Mouse (Mus musculus) forebrain, embryonic 13.5 days (tissue): Measurements from ENCODE around the gene Trim30b. TPM values are rescaled to one million over a fixed set of nuclear protein-coding genes. Genes with fewer than 3 reads are reported as not detected.
"Not testable (repeated sequence)": the region's sequence is repeated elsewhere in the genome, so short reads cannot be mapped to it uniquely, and the experiment has no call there.

Source experiments
- ATAC-seq: fragments of 200-750 bp; cut with Nextera tagmentation; 2 replicates; pipeline ENCODE4 v1.8.0; 2017
- H3K27ac ChIP-seq: fragments of 300-500 bp; sonication (generic); 2 replicates; pipeline ENCODE4 v1.5.1; 2015; ENCODE audit warnings: inconsistent platforms, mild to moderate bottlenecking, moderate library complexity
- H3K27me3 ChIP-seq: fragments of 300-500 bp; sonication (generic); 2 replicates; pipeline ENCODE4 v1.6.1; 2015; ENCODE audit warnings: mild to moderate bottlenecking, inconsistent platforms
- H3K36me3 ChIP-seq: fragments of 300-500 bp; sonication (generic); 2 replicates; pipeline ENCODE4 v1.6.1; 2015; ENCODE audit warnings: mild to moderate bottlenecking, inconsistent platforms; ENCODE audit not compliant: poor library complexity, severe bottlenecking
- H3K4me1 ChIP-seq: fragments of 300-500 bp; sonication (generic); 2 replicates; pipeline ENCODE4 v1.6.1; 2015; ENCODE audit warnings: inconsistent platforms
- H3K4me2 ChIP-seq: fragments of 300-500 bp; sonication (generic); 2 replicates; pipeline ENCODE4 v1.6.1; 2015; ENCODE audit warnings: inconsistent platforms, mild to moderate bottlenecking, moderate library complexity
- H3K4me3 ChIP-seq: fragments of 300-500 bp; sonication (generic); 2 replicates; pipeline ENCODE4 v1.5.1; 2015; ENCODE audit warnings: mild to moderate bottlenecking, inconsistent platforms
- H3K9ac ChIP-seq: fragments of 300-500 bp; sonication (generic); 2 replicates; pipeline ENCODE4 v1.6.1; 2015; ENCODE audit warnings: mild to moderate bottlenecking, inconsistent platforms
- H3K9me3 ChIP-seq: fragments of 300-500 bp; sonication (generic); replicated peaks from 2 replicates; pipeline ENCODE4 v1.6.1; 2016; ENCODE audit warnings: inconsistent platforms
- WGBS: fragments of 180-500 bp; shearing (Covaris S2); methylation state at CpG from one replicate; pipeline ENCODE4 v1.1.7; 2015; 5-methylcytosine and 5-hydroxymethylcytosine counted together
- polyA plus RNA-seq: library from polyadenylated mRNA; unstranded; fragments of >200 nt; fragmentation: Nextera tagmentation; extraction: Ambion mirVana; gene quantifications from 2 replicates; pipeline ENCODE4 v1.2.1, GENCODE M21; 2015

Trim30b gene
- polyA plus RNA-seq, 1 experiment from 2014 or later = not detected

DNA sequence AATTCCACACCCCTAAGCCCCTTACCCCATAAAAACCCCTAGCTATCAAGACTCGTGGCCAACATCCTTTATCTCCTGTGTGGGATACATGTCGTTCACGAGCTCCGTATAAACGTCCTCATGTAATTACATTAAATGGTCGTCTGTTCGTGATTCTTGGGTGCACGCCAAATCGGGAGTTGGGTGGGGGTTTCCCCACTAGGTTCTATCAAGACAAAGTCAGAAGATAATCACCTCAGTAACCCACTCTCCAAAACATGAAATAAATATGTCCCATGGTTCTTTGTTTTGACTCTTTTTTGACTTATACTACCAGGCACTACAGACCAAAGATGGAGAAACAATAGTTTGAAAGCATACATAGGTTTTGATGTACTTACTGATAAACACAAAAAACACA lies 47.7 kb downstream of the Trim30b start:
- Histone ChIP-seq H3K36me3 (no peaks in the 10 kb centered on the region), H3K4me2 (no peak overlapping the region), H3K9me3 (no peaks in the 10 kb centered on the region), H3K4me3 (no peak overlapping the region), H3K4me1 (no peaks in the 10 kb centered on the region), H3K27ac (no peak overlapping the region), H3K27me3 (no peaks in the 10 kb centered on the region), H3K9ac (no peak overlapping the region)
- WGBS = 80% methylated on average over 9 of the region's 9 CpGs
- no peak for ATAC-seq

DNA sequence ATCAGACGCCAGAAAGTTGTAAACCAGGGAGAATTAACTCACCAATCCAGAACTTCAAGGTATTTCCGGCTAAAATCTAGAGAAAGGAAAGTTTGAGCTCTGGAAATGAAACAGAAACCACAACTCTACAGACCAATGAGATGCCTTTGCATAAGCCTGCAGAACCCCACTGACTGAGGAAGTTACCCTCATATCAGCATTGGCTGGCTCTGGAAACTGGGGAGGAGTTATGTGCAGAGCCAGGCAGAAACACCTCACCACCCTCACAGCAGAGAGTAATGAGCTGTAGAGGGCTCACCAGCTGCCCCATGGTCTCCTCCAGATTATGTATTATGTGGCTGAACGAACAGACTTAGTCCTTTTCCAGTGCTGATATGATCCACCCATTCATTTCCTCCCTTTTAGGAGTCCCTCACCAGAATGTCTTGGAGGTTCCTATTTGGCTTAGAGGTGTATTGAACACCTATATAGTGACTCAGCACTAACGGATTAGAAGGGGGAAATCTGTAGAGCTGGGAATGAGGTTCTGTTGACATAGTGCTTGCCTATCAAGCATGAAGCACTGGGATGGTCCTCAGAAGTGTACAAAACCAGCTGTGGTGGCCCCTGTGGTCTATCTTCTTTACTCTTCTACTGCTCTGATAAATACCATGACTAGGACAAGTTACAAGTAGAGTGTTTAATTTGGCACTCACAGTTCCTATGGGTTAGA lies 54.2 kb downstream of the Trim30b start, which contains the start of gene Trim12a:
Gene Trim12a (minus strand): TSS at position 98 of the 712 bp plus-strand sequence.
- not testable (repeated sequence) for H3K9me3 ChIP-seq, H3K27me3 ChIP-seq, H3K4me1 ChIP-seq, H3K27ac ChIP-seq, H3K9ac ChIP-seq, H3K36me3 ChIP-seq
- peak within 1 kb of the TSS; percentile 22 for H3K4me3 ChIP-seq
- peak within 1 kb of the TSS; percentile 40 for H3K4me2 ChIP-seq
- 30% methylated on average over 4 of the region's 4 CpGs for WGBS
- ATAC-seq = peak; percentile 61; the same call in 1 of the 2 replicates

DNA sequence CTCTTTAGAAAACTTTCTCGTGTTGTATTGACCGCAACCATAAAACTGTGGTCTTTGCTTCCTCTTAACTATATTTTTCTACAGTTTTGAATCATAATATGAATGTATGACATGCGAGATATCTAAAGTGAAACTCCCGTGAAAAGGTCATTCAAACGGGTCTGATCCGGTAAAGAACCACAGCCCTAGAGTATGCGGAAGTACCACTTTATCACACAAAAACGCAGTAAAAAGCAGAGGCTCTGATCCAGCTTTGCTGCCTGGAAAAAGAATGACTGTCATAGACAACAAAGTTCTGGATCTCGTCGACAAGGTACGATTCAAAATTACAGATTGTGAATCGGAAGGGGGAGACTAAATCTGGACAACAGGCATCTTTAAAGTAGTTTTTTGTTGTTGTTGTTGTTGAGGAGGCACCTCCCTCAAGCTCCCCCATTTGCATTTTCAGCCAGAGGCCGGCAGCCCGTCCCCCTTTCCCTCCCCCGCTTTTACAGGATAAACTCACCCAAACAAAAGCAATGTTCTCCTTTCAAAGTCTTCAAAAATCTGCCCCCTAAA lies 54.8 kb downstream of the Trim30b start:
- no peaks in the 10 kb centered on the region for H3K27me3 ChIP-seq
- WGBS = 14% methylated on average over 15 of the region's 15 CpGs

More for the DNA sequence above, 54.8 kb downstream of the Trim30b start:
- ATAC-seq = no peak
- peak overlapping the region; percentile 40 for H3K4me2 ChIP-seq
- H3K36me3 ChIP-seq = no peaks in the 10 kb centered on the region
- no peaks in the 10 kb centered on the region for H3K4me1 ChIP-seq
- H3K27ac ChIP-seq = no peak overlapping the region
- H3K9me3 ChIP-seq = no peaks in the 10 kb centered on the region
- H3K4me3 ChIP-seq = peak overlapping the region; percentile 22
- no peak overlapping the region for H3K9ac ChIP-seq

Other genes starting within 250 kb of the Trim30b start
- gene Ubqln5, start 240.1 kb downstream of the Trim30b start, polyA plus RNA-seq = not detected in 2 replicates
- not detected in 2 replicates for gene Olfr643, start 232.5 kb downstream of the Trim30b start, polyA plus RNA-seq
- not detected in 2 replicates for gene Ubqln3, start 226.6 kb downstream of the Trim30b start, polyA plus RNA-seq
- gene Ubqlnl, start 219.3 kb downstream of the Trim30b start, polyA plus RNA-seq = not detected in 2 replicates
- gene Olfm5, start 205.1 kb downstream of the Trim30b start, polyA plus RNA-seq = not detected in 2 replicates
- gene Olfr648, start 186.5 kb downstream of the Trim30b start, polyA plus RNA-seq = 0.23 and 0.45 TPM in 2 replicates
- not detected in 2 replicates for gene Olfr649, start 173.9 kb downstream of the Trim30b start, polyA plus RNA-seq
- 0.30 and 0.33 TPM in 2 replicates for gene Trim6, start 151.1 kb downstream of the Trim30b start, polyA plus RNA-seq
- gene Trim34a, start 125.4 kb downstream of the Trim30b start, polyA plus RNA-seq = 0.42 and 0.43 TPM in 2 replicates
- gene Trim5, start 81.8 kb downstream of the Trim30b start, polyA plus RNA-seq = 0.17 TPM in 1 of 2 replicates, not detected in the other
- 1.1 and 1.2 TPM in 2 replicates for gene Trim12a, start 54.4 kb downstream of the Trim30b start, polyA plus RNA-seq
- not detected in 2 replicates for gene Trim34b, start 40.4 kb downstream of the Trim30b start, polyA plus RNA-seq
- gene Trim12c, start 16.5 kb downstream of the Trim30b start, polyA plus RNA-seq = 0.71 and 0.77 TPM in 2 replicates
- gene Trim30c, start 31.0 kb upstream of the Trim30b start, polyA plus RNA-seq = not detected in 2 replicates
- gene Trim30a, start 95.3 kb upstream of the Trim30b start, polyA plus RNA-seq = 0.45 and 0.78 TPM in 2 replicates
- gene Trim30d, start 138.0 kb upstream of the Trim30b start, polyA plus RNA-seq = 0.09 TPM in 1 of 2 replicates, not detected in the other
- gene Olfr651, start 180.2 kb upstream of the Trim30b start, polyA plus RNA-seq = not detected in 2 replicates
- 0.03 TPM in 1 of 2 replicates, not detected in the other for gene Olfr652, start 191.0 kb upstream of the Trim30b start, polyA plus RNA-seq
- not detected in 2 replicates for gene Olfr653, start 207.4 kb upstream of the Trim30b start, polyA plus RNA-seq
- gene Olfr654, start 217.1 kb upstream of the Trim30b start, polyA plus RNA-seq = not detected in 2 replicates
- gene Olfr655, start 231.9 kb upstream of the Trim30b start, polyA plus RNA-seq = not detected in 2 replicates
- not detected in 2 replicates for gene Olfr656, start 244.1 kb upstream of the Trim30b start, polyA plus RNA-seq